Mouse (Mus musculus): ENCODE data around the gene Swsap1. TPM values are rescaled to one million over a fixed set of nuclear protein-coding genes. Genes with fewer than 3 reads are reported as not detected.

Swsap1 gene
- polyA plus RNA-seq, 1 experiment from 2014 or later = 2.5 TPM

- WGBS (ENCODE audit: insufficient replicate concordance) = 28% methylated on average over 6 of the region's 6 CpGs
- no peak for ATAC-seq (ENCODE audit: insufficient read depth)
- Histone ChIP-seq H3K36me3 (replicated peaks) (no peaks in the 10 kb centered on the region), H3K9ac (no peak overlapping the region), H3K4me1 (replicated peaks) (peaks cover 11% of the 10 kb centered on the region), H3K4me3 (replicated peaks) (no peak overlapping the region), H3K4me2 (no peak overlapping the region), H3K9me3 (replicated peaks) (no peaks in the 10 kb centered on the region), H3K27me3 (peaks cover 16% of the 10 kb centered on the region; the same call in 1 of the 2 replicates), H3K27ac (replicated peaks) (no peak overlapping the region)
Measured at GRCm38 (mm10) chr9:21968883-21969282, 13.3 kb downstream of the Swsap1 start.

GRCm38 (mm10) chr9:21969304-21969703 is 13.7 kb downstream of the Swsap1 start:
- no peaks in the 10 kb centered on the region for H3K9me3 ChIP-seq (replicated peaks)
- H3K4me1 ChIP-seq (replicated peaks) = peaks cover 7% of the 10 kb centered on the region
- WGBS (ENCODE audit: insufficient replicate concordance) = 74% methylated on average over 4 of the region's 4 CpGs
- peaks cover 16% of the 10 kb centered on the region; the same call in 1 of the 2 replicates for H3K27me3 ChIP-seq
- H3K36me3 ChIP-seq (replicated peaks) = no peaks in the 10 kb centered on the region
- no peak overlapping the region for H3K4me2 ChIP-seq
- no peak overlapping the region for H3K4me3 ChIP-seq (replicated peaks)
- no peak overlapping the region for H3K27ac ChIP-seq (replicated peaks)
- H3K9ac ChIP-seq = no peak overlapping the region
- ATAC-seq (ENCODE audit: insufficient read depth) = no peak

GRCm38 (mm10) chr9:21976626-21977175 is 21.1 kb downstream of the Swsap1 start:
- peaks cover 50% of the 10 kb centered on the region for H3K27me3 ChIP-seq
- H3K27ac ChIP-seq (replicated peaks) = no peak overlapping the region
- no peak overlapping the region for H3K4me2 ChIP-seq
- no peak overlapping the region for H3K9ac ChIP-seq
- no peaks in the 10 kb centered on the region for H3K9me3 ChIP-seq (replicated peaks)
- no peak for ATAC-seq (ENCODE audit: insufficient read depth)
- 74% methylated on average over 10 of the region's 10 CpGs for whole genome bisulfite sequencing (ENCODE audit: insufficient replicate concordance)
- H3K4me3 ChIP-seq (replicated peaks) = no peak overlapping the region
- H3K36me3 ChIP-seq (replicated peaks) = no peaks in the 10 kb centered on the region
- H3K4me1 ChIP-seq (replicated peaks) = peaks cover 4% of the 10 kb centered on the region; the same call in 1 of the 2 replicates

- Histone ChIP-seq H3K4me3 (replicated peaks) (no peak overlapping the region), H3K9me3 (replicated peaks) (no peaks in the 10 kb centered on the region), H3K27me3 (peaks cover 52% of the 10 kb centered on the region), H3K4me2 (no peak overlapping the region), H3K36me3 (replicated peaks) (no peaks in the 10 kb centered on the region), H3K9ac (no peak overlapping the region), H3K4me1 (replicated peaks) (peaks cover 4% of the 10 kb centered on the region; the same call in 1 of the 2 replicates), H3K27ac (replicated peaks) (no peak overlapping the region)
- 72% methylated on average over 5 of the region's 5 CpGs for WGBS (ENCODE audit: insufficient replicate concordance)
- ATAC-seq (ENCODE audit: insufficient read depth) = no peak
Measured at GRCm38 (mm10) chr9:21977331-21977730, 21.8 kb downstream of the Swsap1 start.

- Histone ChIP-seq H3K9me3 (replicated peaks) (no peaks in the 10 kb centered on the region), H3K27ac (replicated peaks) (no peak overlapping the region), H3K27me3 (peaks cover 57% of the 10 kb centered on the region), H3K4me3 (replicated peaks) (no peak overlapping the region), H3K4me1 (replicated peaks) (peaks cover 4% of the 10 kb centered on the region; the same call in 1 of the 2 replicates), H3K9ac (no peak overlapping the region), H3K4me2 (no peak overlapping the region), H3K36me3 (replicated peaks) (no peaks in the 10 kb centered on the region)
- ATAC-seq (ENCODE audit: insufficient read depth) = no peak
- WGBS (ENCODE audit: insufficient replicate concordance) = 10% methylated on average over 2 of the region's 2 CpGs
Measured at GRCm38 (mm10) chr9:21977972-21978371, 22.4 kb downstream of the Swsap1 start.

GRCm38 (mm10) chr9:21978398-21979128 is 23.0 kb downstream of the Swsap1 start:
- peaks cover 63% of the 10 kb centered on the region for H3K27me3 ChIP-seq
- no peak overlapping the region for H3K4me2 ChIP-seq
- H3K9me3 ChIP-seq (replicated peaks) = no peaks in the 10 kb centered on the region
- H3K4me1 ChIP-seq (replicated peaks) = peaks cover 4% of the 10 kb centered on the region; the same call in 1 of the 2 replicates
- no peak for ATAC-seq (ENCODE audit: insufficient read depth)
- H3K4me3 ChIP-seq (replicated peaks) = no peak overlapping the region
- no peaks in the 10 kb centered on the region for H3K36me3 ChIP-seq (replicated peaks)
- no peak overlapping the region for H3K27ac ChIP-seq (replicated peaks)
- no peak overlapping the region for H3K9ac ChIP-seq
- WGBS (ENCODE audit: insufficient replicate concordance) = 76% methylated on average over 4 of the region's 4 CpGs

GRCm38 (mm10) chr9:21983911-21984310 is 28.4 kb downstream of the Swsap1 start:
- H3K27me3 ChIP-seq = peaks cover 98% of the 10 kb centered on the region
- H3K4me2 ChIP-seq = no peak overlapping the region

GRCm38 (mm10) chr9:21987592-21988342 is 32.2 kb downstream of the Swsap1 start:
- no peak overlapping the region for H3K27ac ChIP-seq (replicated peaks)
- no peaks in the 10 kb centered on the region for H3K36me3 ChIP-seq (replicated peaks)
- WGBS (ENCODE audit: insufficient replicate concordance) = 7% methylated on average over 36 of the region's 36 CpGs
- H3K4me2 ChIP-seq = no peak overlapping the region
- ATAC-seq (ENCODE audit: insufficient read depth) = no peak
- H3K9me3 ChIP-seq (replicated peaks) = no peaks in the 10 kb centered on the region
- H3K4me3 ChIP-seq (replicated peaks) = no peak overlapping the region
- H3K27me3 ChIP-seq = peaks cover 100% of the 10 kb centered on the region
- H3K4me1 ChIP-seq (replicated peaks) = peaks cover 18% of the 10 kb centered on the region
- no peak overlapping the region for H3K9ac ChIP-seq

More at GRCm38 (mm10) chr9:21983911-21984310, 28.4 kb downstream of the Swsap1 start:
- H3K9me3 ChIP-seq (replicated peaks) = no peaks in the 10 kb centered on the region
- no peak overlapping the region for H3K27ac ChIP-seq (replicated peaks)
- no peak overlapping the region for H3K9ac ChIP-seq
- peaks cover 7% of the 10 kb centered on the region for H3K4me1 ChIP-seq (replicated peaks)
- no peak overlapping the region for H3K4me3 ChIP-seq (replicated peaks)
- ATAC-seq (ENCODE audit: insufficient read depth) = no peak
- 32% methylated on average over 3 of the region's 3 CpGs for WGBS (ENCODE audit: insufficient replicate concordance)
- H3K36me3 ChIP-seq (replicated peaks) = no peaks in the 10 kb centered on the region

GRCm38 (mm10) chr9:21988421-21989101 is 33.0 kb downstream of the Swsap1 start:
- peak overlapping the region; percentile 57 for H3K4me2 ChIP-seq
- 3% methylated on average over 32 of the region's 32 CpGs for WGBS (ENCODE audit: insufficient replicate concordance)
- H3K4me3 ChIP-seq (replicated peaks) = peak overlapping the region; percentile 39
- peaks cover 18% of the 10 kb centered on the region for H3K4me1 ChIP-seq (replicated peaks)
- no peak overlapping the region for H3K27ac ChIP-seq (replicated peaks)
- peaks cover 100% of the 10 kb centered on the region for H3K27me3 ChIP-seq
- no peak for ATAC-seq (ENCODE audit: insufficient read depth)
- no peak overlapping the region for H3K9ac ChIP-seq
- no peaks in the 10 kb centered on the region for H3K9me3 ChIP-seq (replicated peaks)
- H3K36me3 ChIP-seq (replicated peaks) = no peaks in the 10 kb centered on the region

GRCm38 (mm10) chr9:21989230-21990110 is 33.9 kb downstream of the Swsap1 start, which contains the start of gene Rgl3:
Rgl3 (minus strand) TSS chr9:21989446.
- Histone ChIP-seq H3K4me2 (peak within 1 kb of the TSS; percentile 57), H3K27ac (replicated peaks) (no peak within 1 kb of the TSS), H3K36me3 (replicated peaks) (no peaks in the 10 kb centered on the region), H3K4me1 (replicated peaks) (peaks cover 18% of the 10 kb centered on the region), H3K27me3 (peaks cover 99% of the 10 kb centered on the region), H3K9ac (no peak within 1 kb of the TSS), H3K9me3 (replicated peaks) (no peaks in the 10 kb centered on the region), H3K4me3 (replicated peaks) (peak within 1 kb of the TSS; percentile 39)
- 3% methylated on average over 42 of the region's 42 CpGs for WGBS (ENCODE audit: insufficient replicate concordance)
- ATAC-seq (ENCODE audit: insufficient read depth) = no peak
